Mouse (Mus musculus) liver, postnatal 0 days (tissue): Measurements from ENCODE around the gene Ndufaf3. TPM values are rescaled to one million over a fixed set of nuclear protein-coding genes. Genes with fewer than 3 reads are reported as not detected.

Source experiments
- ATAC-seq: fragments of 200-750 bp; cut with Nextera tagmentation; 2 replicates; pipeline ENCODE4 v1.8.0; 2017; ENCODE audit warnings: mild to moderate bottlenecking, moderate library complexity
- DNase-seq: peaks from one replicate; pipeline ENCODE4 v3.0.0-alpha.2; 2016
- H3K27ac ChIP-seq: fragments of 300-500 bp; sonication (generic); 2 replicates; pipeline ENCODE4 v1.5.1; 2014; ENCODE audit warnings: antibody characterized with exemption, moderate library complexity, mild to moderate bottlenecking, low read depth
- H3K27me3 ChIP-seq: fragments of 300-500 bp; sonication (generic); 2 replicates; pipeline ENCODE4 v1.6.1; 2014; ENCODE audit warnings: low read length, control low read depth, mixed read lengths; ENCODE audit not compliant: insufficient read depth
- H3K36me3 ChIP-seq: fragments of 300-500 bp; sonication (generic); replicated peaks from 2 replicates; pipeline ENCODE4 v1.6.1; 2014; ENCODE audit warnings: mild to moderate bottlenecking, control low read depth, low read length, moderate library complexity, mixed read lengths; ENCODE audit not compliant: insufficient read depth
- H3K4me1 ChIP-seq: fragments of 300-500 bp; sonication (generic); 2 replicates; pipeline ENCODE4 v1.6.1; 2014; ENCODE audit warnings: antibody characterized with exemption, mild to moderate bottlenecking, control low read depth; ENCODE audit not compliant: insufficient read depth
- H3K4me2 ChIP-seq: fragments of 300-500 bp; sonication (generic); 2 replicates; pipeline ENCODE4 v1.6.1; 2014; ENCODE audit warnings: low read depth, mild to moderate bottlenecking, low read length, moderate library complexity, mixed read lengths
- H3K4me3 ChIP-seq: fragments of 300-500 bp; sonication (generic); 2 replicates; pipeline ENCODE4 v1.5.1; 2014; ENCODE audit warnings: low read depth, low read length
- H3K9ac ChIP-seq: fragments of 300-500 bp; sonication (generic); replicated peaks from 2 replicates; pipeline ENCODE4 v1.6.1; 2014; ENCODE audit warnings: mild to moderate bottlenecking, moderate library complexity
- H3K9me3 ChIP-seq: fragments of 300-500 bp; sonication (generic); 2 replicates; pipeline ENCODE4 v1.6.1; 2016; ENCODE audit warnings: mild to moderate bottlenecking, control low read depth, low read length, mixed read lengths
- CTCF ChIP-seq: sonication (generic); IDR thresholded peaks from 2 replicates; pipeline ENCODE4 v1.5.1; 2016; ENCODE audit warnings: antibody characterized with exemption, low read depth
- EP300 ChIP-seq: IDR thresholded peaks from 2 replicates; pipeline ENCODE4 v1.6.1; 2016; ENCODE audit warnings: antibody characterized with exemption, low read depth, mild to moderate bottlenecking
- WGBS: fragments of 180-500 bp; shearing (Covaris S2); extraction: QIAGEN DNeasy Blood & Tissue Kit; methylation state at CpG from one replicate; pipeline ENCODE4 v1.1.7; 2014; ENCODE audit not compliant: insufficient replicate concordance; 5-methylcytosine and 5-hydroxymethylcytosine counted together
- polyA plus RNA-seq: library from polyadenylated mRNA; unstranded; fragments of >200 nt; fragmentation: Nextera tagmentation; extraction: Ambion mirVana; gene quantifications from 2 replicates; pipeline ENCODE4 v1.2.1, GENCODE M21; 2015

The Ndufaf3 gene
- polyA plus RNA-seq, 1 experiment from 2014 or later: 26.5 TPM

GRCm38 (mm10) chr9:108579344-108579690 is 12.1 kb upstream of the Ndufaf3 start:
- Histone ChIP-seq H3K4me1 (peaks cover 9% of the 10 kb centered on the region), H3K4me2 (peak overlapping the region; percentile 97), H3K27ac (no peak overlapping the region), H3K9me3 (no peaks in the 10 kb centered on the region), H3K9ac (peak overlapping the region; percentile 72; the same call in 1 of the 2 replicates), H3K4me3 (peak overlapping the region; percentile 70), H3K27me3 (no peaks in the 10 kb centered on the region), H3K36me3 (no peaks in the 10 kb centered on the region)
- no peak for ATAC-seq
- WGBS: 49% methylated on average over 5 of the region's 5 CpGs
- DNase-seq: no peak
- TF ChIP-seq EP300 (no peak), CTCF (no peak)

- Histone ChIP-seq H3K27me3 (no peaks in the 10 kb centered on the region), H3K36me3 (no peaks in the 10 kb centered on the region), H3K9ac (peak within 1 kb of the TSS; percentile 72), H3K4me3 (peak within 1 kb of the TSS; percentile 70), H3K4me2 (peak within 1 kb of the TSS; percentile 97), H3K9me3 (no peaks in the 10 kb centered on the region), H3K4me1 (peaks cover 9% of the 10 kb centered on the region), H3K27ac (peak within 1 kb of the TSS; percentile 75)
- 6% methylated on average over 50 of the region's 51 CpGs for WGBS
- no peak for TF ChIP-seq CTCF
- peak; percentile 45; the same call in 1 of the 2 replicates for TF ChIP-seq EP300
- ATAC-seq (peak; percentile 96), DNase-seq (peak; percentile 90)
These were observed 11.5 kb upstream of the Ndufaf3 start, which contains the start of gene Wdr6 for GRCm38 (mm10) chr9:108578545-108579343. Wdr6 (minus strand) TSS chr9:108578739.

GRCm38 (mm10) chr9:108577934-108578544 is 10.8 kb upstream of the Ndufaf3 start:
- Histone ChIP-seq H3K4me1 (peaks cover 9% of the 10 kb centered on the region), H3K9ac (peak overlapping the region; percentile 72), H3K36me3 (0 out of 2 replicates have a peak, but pooled peaks cover 3% of the 10 kb centered on the region), H3K4me3 (peak overlapping the region; percentile 70), H3K27me3 (no peaks in the 10 kb centered on the region), H3K9me3 (no peaks in the 10 kb centered on the region), H3K4me2 (peak overlapping the region; percentile 97), H3K27ac (peak overlapping the region; percentile 75)
- under 1% methylated on average over 24 of the region's 24 CpGs for WGBS
- DNase-seq: peak; percentile 60
- peak; percentile 6 for ATAC-seq
- TF ChIP-seq EP300: no peak
- no peak for TF ChIP-seq CTCF

GRCm38 (mm10) chr9:108577025-108577424 is 9.8 kb upstream of the Ndufaf3 start:
- Histone ChIP-seq H3K9ac (no peak overlapping the region), H3K27ac (no peak overlapping the region), H3K4me2 (no peak overlapping the region), H3K4me1 (peaks cover 9% of the 10 kb centered on the region), H3K27me3 (no peaks in the 10 kb centered on the region), H3K9me3 (no peaks in the 10 kb centered on the region), H3K4me3 (no peak overlapping the region), H3K36me3 (peaks cover 10% of the 10 kb centered on the region)
- TF ChIP-seq EP300 (no peak), CTCF (no peak)
- WGBS: 58% methylated on average over 6 of the region's 6 CpGs
- ATAC-seq (no peak), DNase-seq (no peak)

- no peak for TF ChIP-seq CTCF
- TF ChIP-seq EP300: no peak
- no peak overlapping the region for H3K4me2 ChIP-seq
- peaks cover 18% of the 10 kb centered on the region for H3K36me3 ChIP-seq
- DNase-seq: no peak
- H3K27ac ChIP-seq: no peak overlapping the region
- no peak overlapping the region for H3K9ac ChIP-seq
- 84% methylated on average over 37 of the region's 37 CpGs for WGBS
- no peaks in the 10 kb centered on the region for H3K9me3 ChIP-seq
- H3K4me3 ChIP-seq: no peak overlapping the region
- H3K27me3 ChIP-seq: no peaks in the 10 kb centered on the region
- ATAC-seq: no peak
- peaks cover 11% of the 10 kb centered on the region for H3K4me1 ChIP-seq
These were observed 8.4 kb upstream of the Ndufaf3 start for GRCm38 (mm10) chr9:108575321-108576297.

- no peak for ATAC-seq
- H3K4me3 ChIP-seq: no peak overlapping the region
- no peak for TF ChIP-seq CTCF
- TF ChIP-seq EP300: no peak
- H3K4me2 ChIP-seq: no peak overlapping the region
- peaks cover 18% of the 10 kb centered on the region for H3K36me3 ChIP-seq
- WGBS: 77% methylated on average over 12 of the region's 12 CpGs
- no peaks in the 10 kb centered on the region for H3K9me3 ChIP-seq
- no peak overlapping the region for H3K9ac ChIP-seq
- H3K27ac ChIP-seq: no peak overlapping the region
- no peaks in the 10 kb centered on the region for H3K27me3 ChIP-seq
- DNase-seq: no peak
- H3K4me1 ChIP-seq: peaks cover 18% of the 10 kb centered on the region
These were observed 7.7 kb upstream of the Ndufaf3 start for GRCm38 (mm10) chr9:108574921-108575320.
